Mouse (Mus musculus): ENCODE results near the gene Pgs1. TPM values are rescaled to one million over a fixed set of nuclear protein-coding genes. Genes with fewer than 3 reads are reported as not detected.

Gene Pgs1
- total and polyA plus RNA-seq, 3 experiments: 53.9 to 165 (median 54.5) TPM

GRCm38 (mm10) chr11:117975211-117975967, 10.7 kb upstream of the Pgs1 start:
- no peak for DNase-seq

GRCm38 (mm10) chr11:117976081-117976582, 10.0 kb upstream of the Pgs1 start:
- peak; percentile 73 for DNase-seq

GRCm38 (mm10) chr11:117977694-117978360, 8.3 kb upstream of the Pgs1 start:
- no peak for DNase-seq

GRCm38 (mm10) chr11:117979388-117979787, 6.7 kb upstream of the Pgs1 start:
- no peak for DNase-seq

- peak; percentile 77 for DNase-seq
These were observed 3.7 kb upstream of the Pgs1 start for GRCm38 (mm10) chr11:117982426-117982825.

GRCm38 (mm10) chr11:117983770-117984169, 2.3 kb upstream of the Pgs1 start:
- no peak for DNase-seq

GRCm38 (mm10) chr11:117987032-117987451, 950 bp downstream of the Pgs1 start:
- peak; percentile 87 for DNase-seq

GRCm38 (mm10) chr11:117987968-117988367, 1.9 kb downstream of the Pgs1 start:
- no peak for DNase-seq

- DNase-seq: no peak
These were observed 3.1 kb downstream of the Pgs1 start for GRCm38 (mm10) chr11:117989241-117989640.

- DNase-seq: peak; percentile 72
These were observed 3.8 kb downstream of the Pgs1 start for GRCm38 (mm10) chr11:117989926-117990325.

- DNase-seq: peak; percentile 57
These were observed 5.7 kb downstream of the Pgs1 start for GRCm38 (mm10) chr11:117991502-117992470.

GRCm38 (mm10) chr11:117993190-117994175, 7.4 kb downstream of the Pgs1 start:
- DNase-seq: no peak

- DNase-seq: no peak
These were observed 8.4 kb downstream of the Pgs1 start for GRCm38 (mm10) chr11:117994250-117995057.

- peak; percentile 53 for DNase-seq
These were observed 9.2 kb downstream of the Pgs1 start for GRCm38 (mm10) chr11:117995255-117995654.

GRCm38 (mm10) chr11:117995661-117996060, 9.6 kb downstream of the Pgs1 start:
- DNase-seq: no peak

GRCm38 (mm10) chr11:117996066-117996465, 10.0 kb downstream of the Pgs1 start:
- DNase-seq: no peak

- no peak for DNase-seq
These were observed 11.0 kb downstream of the Pgs1 start for GRCm38 (mm10) chr11:117997085-117997484.

- DNase-seq: no peak
These were observed 12.3 kb downstream of the Pgs1 start for GRCm38 (mm10) chr11:117998356-117998755.

- DNase-seq: no peak
These were observed 13.3 kb downstream of the Pgs1 start for GRCm38 (mm10) chr11:117999260-117999934.
